ENCODE assay signal across 14 mouse cellular contexts in the genomic region with DNA sequence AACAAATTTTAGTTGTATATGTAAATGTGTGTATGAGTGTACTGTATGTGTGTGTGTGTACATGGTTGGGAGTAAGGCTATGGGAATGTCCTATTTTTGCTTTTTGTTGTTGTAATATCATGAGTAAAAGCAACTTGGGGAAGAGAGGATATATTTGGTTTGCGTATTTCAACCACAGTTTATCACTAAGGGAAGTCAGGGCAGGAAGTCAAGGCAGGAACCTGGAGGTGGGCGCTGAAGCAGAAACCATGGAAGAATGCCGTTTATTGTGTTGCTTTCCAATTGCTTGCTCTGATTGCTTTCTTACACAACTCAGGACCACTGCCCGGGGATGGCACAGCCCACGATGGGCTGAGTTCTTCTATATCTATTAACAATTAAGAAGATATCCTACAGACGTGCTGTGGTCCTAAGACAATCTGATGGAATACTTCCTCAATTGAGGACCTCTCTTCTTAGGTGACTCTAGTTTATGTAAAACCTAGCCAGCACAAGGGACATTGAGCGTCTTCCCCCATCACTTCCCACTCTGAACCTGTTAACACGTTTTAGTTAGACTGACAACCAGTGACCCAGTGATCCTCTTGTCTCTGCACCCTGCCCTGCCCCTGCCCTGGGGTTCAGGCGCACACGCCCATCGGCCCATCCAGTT.
"Had no signal": no experiment of that assay in that cellular context is flagged by ENCODE, and none has a peak within 500 bp of the region (broad histone marks: within the 10 kb centered on the region; RNA-seq: fewer than 3 reads in every experiment).

No protein-coding gene starts in this region.

- H3K36me3 ChIP-seq: intestine, embryonic 15.5 days; neural tube, embryonic 13.5 days; stomach, embryonic 15.5 days had no signal

- ATAC-seq: intestine, embryonic 15.5 days had no signal

- H3K4me2 ChIP-seq: intestine, embryonic 15.5 days; lung, embryonic 14.5 days; neural tube, embryonic 13.5 days; stomach, embryonic 15.5 days had no signal

- DNase-seq: kidney, adult 18-20 months; kidney, postnatal 10 days; kidney, postnatal 4 days; left cerebral cortex, postnatal 4 days; midbrain, embryonic 14.5 days; right cerebral cortex, postnatal 14 days; thymus, adult 2 months; thymus, postnatal 36 days had no signal

- H3K9me3 ChIP-seq: intestine, embryonic 15.5 days; neural tube, embryonic 13.5 days; stomach, embryonic 15.5 days had no signal

- H3K4me3 ChIP-seq: intestine, embryonic 15.5 days; layer of hippocampus, adult 2 months; neural tube, embryonic 13.5 days; stomach, embryonic 15.5 days had no signal

- H3K9ac ChIP-seq: intestine, embryonic 15.5 days; liver, embryonic 14.5 days; lung, embryonic 14.5 days; neural tube, embryonic 13.5 days; stomach, embryonic 15.5 days had no signal

- H3K27ac ChIP-seq: intestine, embryonic 15.5 days; layer of hippocampus, adult 2 months; liver, embryonic 14.5 days; neural tube, embryonic 13.5 days; stomach, embryonic 15.5 days had no signal

- H3K4me1 ChIP-seq: intestine, embryonic 15.5 days; neural tube, embryonic 13.5 days had no signal

- H3K27me3 ChIP-seq: intestine, embryonic 15.5 days; neural tube, embryonic 13.5 days; stomach, embryonic 15.5 days had no signal
